Mouse (Mus musculus) spleen, adult 2 months (tissue): Measurements from ENCODE around the gene Itga9.

Experiments
- CTCF ChIP-seq: fragments of 200-500 bp; IDR thresholded peaks from 2 replicates; pipeline ENCODE4 v1.5.1; 2011; ENCODE audit warnings: mild to moderate bottlenecking, inconsistent platforms; ENCODE audit not compliant: insufficient read depth, insufficient read length, insufficient replicate concordance; ENCODE audit errors: extremely low read depth
- POLR2A ChIP-seq: fragments of 200-500 bp; IDR thresholded peaks from 2 replicates; pipeline ENCODE4 v1.6.1; 2011; ENCODE audit warnings: low read depth, low read length, inconsistent platforms

- TF ChIP-seq CTCF, result no peak
- no peak for TF ChIP-seq POLR2A
These were observed 320.3 kb downstream of the Itga9 start for GRCm38 (mm10) chr9:118926688-118927321.
